Mouse (Mus musculus): Measurements from ENCODE around the gene Gnaz. TPM values are rescaled to one million over a fixed set of nuclear protein-coding genes. Genes with fewer than 3 reads are reported as not detected.

Gene Gnaz
- polyA plus RNA-seq, 3 experiments from 2014 or later = not detected

- no peak for ATAC-seq
Measured at GRCm38 (mm10) chr10:75063301-75063965, 96.5 kb downstream of the Gnaz start.

- ATAC-seq = no peak
Measured at GRCm38 (mm10) chr10:75065691-75066090, 98.7 kb downstream of the Gnaz start.

Other genes with a start within 250 kb of the Gnaz start
- not detected for gene Rsph14, start 65.4 kb downstream of the Gnaz start, polyA plus RNA-seq (2017; shearing (Covaris generic))
- gene Rab36, start 69.9 kb downstream of the Gnaz start, polyA plus RNA-seq (2017; shearing (Covaris generic)) = 1 to 10 TPM in 1 of 3 experiments, under 1 TPM in 2; 0.51 to 1.3 (median 0.63) TPM
- gene Bcr, start 93.4 kb downstream of the Gnaz start, polyA plus RNA-seq (2017; shearing (Covaris generic)) = 1 to 10 TPM; 5.5 to 9.0 (median 6.4) TPM
- 10 to 100 TPM; 13.3 to 15.2 (median 13.3) TPM for gene Specc1l, start 244.9 kb downstream of the Gnaz start, polyA plus RNA-seq (2017; shearing (Covaris generic))